Mouse (Mus musculus): ENCODE data around the gene Dgat2. TPM values are rescaled to one million over a fixed set of nuclear protein-coding genes. Genes with fewer than 3 reads are reported as not detected.

Gene Dgat2
- polyA plus RNA-seq, 1 experiment, result 12.7 TPM

DNA sequence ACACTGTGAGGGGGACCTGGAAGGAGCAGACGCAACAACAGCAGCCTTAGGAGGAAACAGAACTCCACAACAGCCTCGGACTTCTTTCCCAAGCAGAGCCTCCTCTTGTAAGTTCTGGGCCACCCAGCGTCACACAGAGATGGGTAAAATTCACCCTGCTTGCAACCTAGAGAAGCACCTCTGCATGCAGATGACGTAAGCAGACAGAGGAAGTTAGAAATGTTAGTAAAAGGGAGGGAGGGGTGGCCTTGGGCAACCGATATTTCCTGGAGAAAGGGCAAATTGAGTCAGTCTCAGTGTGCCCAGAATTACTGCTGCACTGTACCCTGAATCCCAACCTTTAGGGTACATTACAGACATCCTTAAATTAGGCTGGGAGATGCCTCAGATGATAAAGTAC lies 7.4 kb upstream of the Dgat2 start:
- TF ChIP-seq CTCF (IDR thresholded peaks at IDR 0.05; ENCODE audit: borderline replicate concordance, extremely low read depth, insufficient read depth, insufficient read length) (no peak), POLR2A (IDR thresholded peaks at IDR 0.05; ENCODE audit: borderline replicate concordance, extremely low read depth, insufficient read depth, insufficient read length, poor library complexity, severe bottlenecking) (no peak)

DNA sequence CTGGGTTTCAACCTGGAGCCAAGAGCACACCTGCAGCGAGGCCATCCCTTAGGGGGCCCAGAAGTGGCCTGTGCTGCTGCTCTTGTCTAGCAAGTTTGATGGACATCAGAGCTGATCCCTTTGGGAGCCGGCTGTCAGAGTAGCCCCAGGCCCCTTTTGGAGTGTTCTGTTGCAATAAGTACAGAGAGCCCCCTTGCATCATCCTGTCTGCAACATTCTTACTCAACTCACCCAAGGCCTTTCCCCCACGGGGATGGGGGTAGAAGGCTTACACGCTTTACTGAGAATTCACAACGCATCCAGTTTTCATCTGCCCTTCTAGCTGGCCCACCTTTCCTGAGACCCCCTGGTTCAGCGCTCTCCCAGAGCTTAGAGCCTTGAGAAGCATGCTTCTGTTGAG lies 6.1 kb upstream of the Dgat2 start:
- no peak for DNase-seq (ENCODE audit: low read depth)
- TF ChIP-seq CTCF (IDR thresholded peaks at IDR 0.05; ENCODE audit: borderline replicate concordance, extremely low read depth, insufficient read depth, insufficient read length) (no peak), POLR2A (IDR thresholded peaks at IDR 0.05; ENCODE audit: borderline replicate concordance, extremely low read depth, insufficient read depth, insufficient read length, poor library complexity, severe bottlenecking) (no peak)

More for the DNA sequence above, 7.4 kb upstream of the Dgat2 start:
- DNase-seq (ENCODE audit: low read depth), result no peak

DNA sequence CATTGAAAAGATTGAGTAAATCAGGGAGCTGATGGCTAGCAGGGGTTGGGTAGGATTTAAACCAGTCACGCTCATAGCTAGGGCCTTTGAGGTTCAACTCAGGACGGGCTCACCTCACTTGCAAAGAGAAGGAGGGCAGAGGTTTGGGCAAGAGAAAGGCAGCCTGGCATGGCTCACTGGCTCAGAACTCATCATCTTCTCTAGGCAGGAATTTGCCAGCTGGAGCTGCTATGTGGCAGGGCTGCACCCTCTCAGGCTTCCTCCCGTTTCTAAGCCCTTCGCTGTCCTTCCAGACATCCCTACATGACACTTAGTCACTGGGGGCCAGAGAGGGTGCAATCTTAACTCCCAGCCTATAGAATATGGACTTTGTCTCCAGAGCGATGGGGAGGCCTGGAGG lies 4.9 kb upstream of the Dgat2 start:
- TF ChIP-seq CTCF (IDR thresholded peaks at IDR 0.05; ENCODE audit: borderline replicate concordance, extremely low read depth, insufficient read depth, insufficient read length), result no peak
- no peak for TF ChIP-seq POLR2A (IDR thresholded peaks at IDR 0.05; ENCODE audit: borderline replicate concordance, extremely low read depth, insufficient read depth, insufficient read length, poor library complexity, severe bottlenecking)
- no peak for DNase-seq (ENCODE audit: low read depth)

- TF ChIP-seq POLR2A (IDR thresholded peaks at IDR 0.05; ENCODE audit: borderline replicate concordance, extremely low read depth, insufficient read depth, insufficient read length, poor library complexity, severe bottlenecking) (no peak), CTCF (IDR thresholded peaks at IDR 0.05; ENCODE audit: borderline replicate concordance, extremely low read depth, insufficient read depth, insufficient read length) (no peak)
- DNase-seq (ENCODE audit: low read depth), result no peak
Measured at GRCm38 (mm10) chr7:99185405-99185804, 2.9 kb upstream of the Dgat2 start.

DNA sequence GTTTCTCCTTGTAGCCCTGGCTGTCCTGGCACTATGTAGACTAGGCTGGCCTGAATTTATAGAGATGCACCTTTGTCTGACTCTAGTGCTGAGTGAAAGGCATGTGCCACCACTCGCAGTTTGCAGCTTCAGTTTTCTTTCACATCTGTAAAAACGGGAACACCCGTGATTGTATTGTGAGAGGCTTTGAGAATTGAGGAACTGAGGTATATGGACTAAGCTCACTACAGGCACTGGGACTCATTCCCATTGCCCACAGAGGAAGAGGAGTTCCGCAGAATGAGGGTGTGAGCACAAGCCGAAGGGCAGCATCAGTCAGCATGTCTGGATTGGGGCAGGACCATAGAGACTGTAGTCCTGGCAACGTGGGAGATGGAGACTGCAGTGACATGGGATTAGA lies 1.2 kb upstream of the Dgat2 start:
- no peak for DNase-seq (ENCODE audit: low read depth)

GRCm38 (mm10) chr7:99181619-99182431 lies 694 bp downstream of the Dgat2 start:
- no peak for DNase-seq (ENCODE audit: low read depth)
- TF ChIP-seq POLR2A (IDR thresholded peaks at IDR 0.05; ENCODE audit: borderline replicate concordance, extremely low read depth, insufficient read depth, insufficient read length, poor library complexity, severe bottlenecking) (no peak), CTCF (IDR thresholded peaks at IDR 0.05; ENCODE audit: borderline replicate concordance, extremely low read depth, insufficient read depth, insufficient read length) (no peak)

More for the DNA sequence above, 1.2 kb upstream of the Dgat2 start:
- no peak for TF ChIP-seq CTCF (IDR thresholded peaks at IDR 0.05; ENCODE audit: borderline replicate concordance, extremely low read depth, insufficient read depth, insufficient read length)
- no peak for TF ChIP-seq POLR2A (IDR thresholded peaks at IDR 0.05; ENCODE audit: borderline replicate concordance, extremely low read depth, insufficient read depth, insufficient read length, poor library complexity, severe bottlenecking)

- TF ChIP-seq POLR2A (IDR thresholded peaks at IDR 0.05; ENCODE audit: borderline replicate concordance, extremely low read depth, insufficient read depth, insufficient read length, poor library complexity, severe bottlenecking) (no peak), CTCF (IDR thresholded peaks at IDR 0.05; ENCODE audit: borderline replicate concordance, extremely low read depth, insufficient read depth, insufficient read length) (no peak)
- no peak for DNase-seq (ENCODE audit: low read depth)
Measured at GRCm38 (mm10) chr7:99180162-99180561, 2.4 kb downstream of the Dgat2 start.

DNA sequence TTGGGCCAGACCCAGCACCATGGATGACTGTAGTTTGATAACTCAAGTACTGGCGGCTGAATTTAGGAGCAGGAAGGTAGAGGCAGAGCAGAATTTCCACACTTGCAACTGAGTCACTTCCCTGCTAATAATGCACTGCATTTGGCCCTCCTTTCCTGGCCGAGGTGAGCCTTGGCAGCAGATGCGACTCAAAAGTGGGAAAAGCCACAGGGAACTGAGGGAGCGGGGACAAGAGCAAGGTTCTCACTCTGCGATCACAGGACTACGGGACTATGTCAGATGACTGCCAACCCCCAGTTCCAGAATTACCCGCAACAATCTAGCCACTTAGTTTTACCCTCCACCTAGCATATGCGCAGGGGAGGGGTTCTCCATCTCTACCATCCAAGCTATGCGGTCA lies 3.2 kb downstream of the Dgat2 start:
- TF ChIP-seq CTCF (IDR thresholded peaks at IDR 0.05; ENCODE audit: borderline replicate concordance, extremely low read depth, insufficient read depth, insufficient read length) (no peak), POLR2A (IDR thresholded peaks at IDR 0.05; ENCODE audit: borderline replicate concordance, extremely low read depth, insufficient read depth, insufficient read length, poor library complexity, severe bottlenecking) (no peak)
- DNase-seq (ENCODE audit: low read depth), result no peak

DNA sequence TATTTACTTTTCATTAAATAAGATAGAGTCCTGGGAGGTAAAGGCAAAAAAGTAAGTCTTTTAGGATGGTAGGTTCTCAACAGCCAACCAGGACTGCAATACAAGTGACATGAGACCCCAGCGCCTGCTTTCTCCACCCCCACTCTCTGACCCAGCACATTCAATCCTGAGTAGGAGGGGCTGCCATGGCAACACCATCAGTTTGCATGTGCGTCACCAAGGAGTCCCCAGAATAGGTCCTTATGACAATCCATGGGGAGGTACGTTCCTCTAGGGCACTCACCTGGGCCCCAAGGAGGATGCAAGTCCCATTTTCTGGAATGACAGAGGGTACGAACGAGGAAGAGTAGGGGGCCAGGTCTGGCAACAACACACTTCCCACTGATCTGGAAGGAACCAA lies 5.1 kb downstream of the Dgat2 start:
- DNase-seq (ENCODE audit: low read depth), result no peak
- no peak for TF ChIP-seq CTCF (IDR thresholded peaks at IDR 0.05; ENCODE audit: borderline replicate concordance, extremely low read depth, insufficient read depth, insufficient read length)
- TF ChIP-seq POLR2A (IDR thresholded peaks at IDR 0.05; ENCODE audit: borderline replicate concordance, extremely low read depth, insufficient read depth, insufficient read length, poor library complexity, severe bottlenecking), result no peak

DNA sequence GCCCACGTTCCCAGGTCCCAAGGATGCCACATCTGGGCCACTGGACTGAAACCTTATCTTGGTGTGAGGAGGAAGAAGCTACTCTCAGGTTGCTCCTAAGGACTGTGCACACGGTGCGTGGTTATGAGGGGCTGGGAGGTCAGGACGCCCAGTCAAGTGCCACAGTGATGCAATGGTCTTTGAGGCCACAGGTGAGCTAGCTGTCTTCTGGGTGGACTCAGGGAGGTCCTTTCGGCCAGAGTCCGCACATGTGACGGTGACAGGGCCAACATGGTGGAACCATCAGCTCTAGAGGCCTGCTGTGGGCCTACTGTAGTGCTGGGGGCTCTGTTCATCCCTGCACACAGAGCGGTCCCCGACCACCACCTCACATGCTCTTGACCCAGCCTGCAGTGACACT lies 6.9 kb downstream of the Dgat2 start:
- no peak for TF ChIP-seq POLR2A (IDR thresholded peaks at IDR 0.05; ENCODE audit: borderline replicate concordance, extremely low read depth, insufficient read depth, insufficient read length, poor library complexity, severe bottlenecking)
- TF ChIP-seq CTCF (IDR thresholded peaks at IDR 0.05; ENCODE audit: borderline replicate concordance, extremely low read depth, insufficient read depth, insufficient read length), result no peak

DNA sequence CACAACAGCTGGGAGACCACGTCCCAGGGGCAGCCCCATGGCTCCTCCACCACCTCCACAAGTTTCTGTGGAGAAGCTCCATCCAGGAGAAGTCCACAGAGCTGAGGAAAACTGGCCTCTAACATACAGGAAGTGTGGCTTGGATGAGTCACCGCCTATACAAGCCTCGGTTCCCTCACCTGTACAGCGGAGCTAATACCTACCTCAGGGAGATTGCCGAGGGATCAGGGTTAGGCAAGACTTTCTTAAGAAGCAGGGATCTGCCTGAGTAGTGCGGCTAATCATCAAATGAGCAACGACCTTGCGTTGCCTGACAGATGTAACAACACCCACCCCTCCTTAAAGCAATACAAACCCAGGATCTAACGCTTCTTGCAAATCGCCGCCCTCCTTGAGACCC lies 7.4 kb downstream of the Dgat2 start:
- TF ChIP-seq POLR2A (IDR thresholded peaks at IDR 0.05; ENCODE audit: borderline replicate concordance, extremely low read depth, insufficient read depth, insufficient read length, poor library complexity, severe bottlenecking) (no peak), CTCF (IDR thresholded peaks at IDR 0.05; ENCODE audit: borderline replicate concordance, extremely low read depth, insufficient read depth, insufficient read length) (no peak)
- no peak for DNase-seq (ENCODE audit: low read depth)

More for the DNA sequence above, 6.9 kb downstream of the Dgat2 start:
- no peak for DNase-seq (ENCODE audit: low read depth)

DNA sequence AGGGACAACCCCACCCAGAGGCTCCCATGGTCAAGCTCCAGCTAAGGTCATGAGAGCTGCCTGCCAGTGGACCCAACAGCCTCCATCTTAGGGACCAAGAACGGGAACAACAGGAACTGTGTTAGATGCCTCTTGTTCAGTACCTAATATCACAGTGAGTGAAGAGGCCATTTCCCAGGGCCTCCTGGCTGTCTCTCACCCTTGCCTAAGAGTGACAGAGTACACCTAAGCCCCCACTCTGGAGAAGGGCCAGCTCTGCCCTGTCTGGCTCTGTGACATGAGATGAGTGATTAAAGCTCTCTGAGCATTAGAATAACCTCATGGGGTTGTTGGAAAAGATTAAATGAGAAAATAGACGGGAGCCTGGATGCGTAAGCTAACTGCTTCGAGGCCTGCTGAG lies 8.5 kb downstream of the Dgat2 start:
- DNase-seq (ENCODE audit: low read depth), result no peak
- TF ChIP-seq POLR2A (IDR thresholded peaks at IDR 0.05; ENCODE audit: borderline replicate concordance, extremely low read depth, insufficient read depth, insufficient read length, poor library complexity, severe bottlenecking) (no peak), CTCF (IDR thresholded peaks at IDR 0.05; ENCODE audit: borderline replicate concordance, extremely low read depth, insufficient read depth, insufficient read length) (no peak)

All from brain, embryonic 14.5 days (tissue).